Mouse (Mus musculus): Measurements from ENCODE around the gene Yipf1. TPM values are rescaled to one million over a fixed set of nuclear protein-coding genes. Genes with fewer than 3 reads are reported as not detected.
A peak's percentile ranks its signal among the peaks of the same experiment; 100 is the strongest.
"Not testable (repeated sequence)": the region's sequence is repeated elsewhere in the genome, so short reads cannot be mapped to it uniquely, and the experiment has no call there.

The Yipf1 gene
- total RNA-seq, 2 experiments from 2014 or later, result 26.1 to 28.5 TPM

DNA sequence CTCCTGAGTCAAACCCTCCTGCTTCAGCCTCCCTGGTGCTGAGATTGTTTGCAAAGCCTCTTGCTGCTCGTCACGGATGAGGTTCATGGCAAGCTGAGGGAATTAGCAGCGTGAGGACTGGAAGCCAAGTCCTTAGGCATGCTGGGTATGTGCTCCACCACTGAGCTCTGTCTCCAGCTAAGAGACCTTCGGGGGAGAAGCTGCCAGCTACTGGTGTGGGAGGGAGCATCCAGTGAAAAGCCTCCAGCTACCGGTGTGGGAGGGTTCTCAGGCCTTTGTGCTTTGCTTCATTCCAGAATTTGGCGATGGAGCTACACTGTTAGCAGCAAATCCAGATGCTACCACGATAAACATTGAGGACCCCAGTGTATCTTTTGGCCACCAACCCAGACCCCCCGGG, 4.5 kb downstream of the Yipf1 start:
- intact Hi-C loops (cut with DNase I), result no loop called here
- no peak for DNase-seq

DNA sequence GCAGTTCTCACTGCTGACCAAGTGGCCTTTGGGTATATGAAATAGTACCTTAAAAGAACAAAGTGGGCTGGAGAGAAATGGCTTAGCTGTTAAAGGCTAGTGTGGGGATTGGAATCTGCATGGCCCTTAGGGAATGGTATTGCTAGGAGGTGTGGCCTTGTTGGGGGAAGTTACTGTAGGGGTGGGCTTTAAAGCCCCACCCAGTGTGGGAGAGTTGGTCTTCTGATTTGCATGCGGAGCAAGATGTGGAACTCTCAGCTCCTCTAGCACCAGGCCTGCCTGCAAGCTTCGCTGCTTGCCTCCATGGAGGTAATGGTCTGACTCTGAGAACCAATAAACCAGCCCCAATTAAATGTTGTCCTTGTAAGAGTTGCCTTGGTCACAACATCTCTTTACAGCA, 6.9 kb downstream of the Yipf1 start:
- DNase-seq, result no peak
- intact Hi-C loops (cut with DNase I), result no loop called here

DNA sequence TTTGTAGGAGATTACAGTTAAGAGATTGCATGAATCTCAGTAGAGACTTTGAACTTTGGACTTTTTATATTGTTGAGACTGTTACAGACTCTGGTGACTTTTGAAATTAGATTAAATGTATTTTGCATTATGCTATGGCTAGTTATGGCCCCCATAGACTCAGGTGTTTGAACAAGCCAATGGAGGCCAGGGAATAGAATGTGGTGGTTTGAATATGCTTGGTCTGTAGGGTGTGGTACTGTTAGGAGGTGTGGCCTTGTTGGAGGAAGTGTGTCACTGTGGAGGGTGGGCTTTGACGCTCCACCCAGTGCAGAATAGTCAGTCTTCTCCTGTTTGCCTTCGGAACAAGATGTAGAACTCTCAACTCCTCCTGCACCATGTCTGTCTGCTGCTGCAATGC, 8.9 kb downstream of the Yipf1 start:
- no peak for DNase-seq
- intact Hi-C loops (cut with DNase I), result no loop called here

DNA sequence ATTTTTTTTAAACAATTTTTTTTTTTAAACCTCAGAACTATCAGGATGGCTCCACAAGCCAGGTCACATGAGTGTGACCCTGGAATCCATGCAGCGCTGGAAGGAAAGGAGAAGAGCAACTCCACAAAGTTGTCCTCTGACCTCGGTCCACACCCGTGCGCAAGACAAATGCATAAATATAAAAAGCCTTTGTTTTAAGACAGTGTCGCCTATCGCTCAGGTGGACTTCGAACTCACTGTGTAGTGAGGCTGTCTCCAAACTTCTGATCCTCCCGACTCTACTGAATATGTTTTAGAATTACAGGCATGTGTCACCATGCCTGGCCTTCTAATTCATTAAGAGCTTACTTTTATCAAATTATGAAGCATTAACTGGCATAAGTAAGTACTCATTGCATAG, 14.4 kb downstream of the Yipf1 start:
- no peak for DNase-seq
- intact Hi-C loops (cut with DNase I), result no loop called here

DNA sequence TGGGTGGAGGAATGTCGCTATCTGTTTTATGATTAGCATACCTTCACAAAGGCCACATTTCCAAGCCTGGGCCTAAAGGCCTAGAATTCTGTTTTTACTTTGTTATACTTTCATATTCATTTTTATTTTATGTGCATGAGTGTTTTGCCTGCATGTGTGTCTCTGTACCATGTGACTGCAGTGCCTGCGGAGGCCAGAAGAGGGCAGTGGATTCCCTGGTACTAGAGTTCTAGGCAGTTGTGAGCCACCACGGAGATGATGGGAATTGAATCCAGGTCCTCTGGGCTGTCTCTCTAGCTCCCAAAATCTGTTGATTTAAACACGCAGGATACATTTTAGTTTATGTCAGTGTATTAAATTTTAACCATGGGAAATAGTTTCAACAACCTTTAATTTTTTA, 19.4 kb downstream of the Yipf1 start:
- no peak for DNase-seq
- intact Hi-C loops (cut with DNase I), result no loop called here

DNA sequence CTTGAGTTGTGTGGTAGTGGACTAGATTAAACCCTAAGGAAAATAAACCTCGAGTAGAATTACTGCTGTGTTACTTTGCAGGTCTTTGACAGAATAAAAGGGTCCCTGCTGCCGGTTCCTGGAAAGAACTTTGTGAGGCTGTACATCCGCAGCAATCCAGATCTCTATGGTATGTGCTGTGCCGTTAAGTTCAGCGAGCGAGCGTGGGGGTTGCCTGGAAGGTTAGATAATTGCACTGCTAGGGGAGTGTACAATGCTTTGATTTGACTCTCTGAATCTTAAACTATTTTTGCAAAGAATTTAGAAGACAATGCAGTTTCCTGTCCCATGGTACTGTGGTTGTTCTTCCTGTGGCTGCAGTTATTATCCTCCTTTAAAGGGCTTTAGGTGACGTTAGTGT, 22.2 kb downstream of the Yipf1 start:
- DNase-seq, result no peak
- intact Hi-C loops (cut with DNase I), result no loop called here

DNA sequence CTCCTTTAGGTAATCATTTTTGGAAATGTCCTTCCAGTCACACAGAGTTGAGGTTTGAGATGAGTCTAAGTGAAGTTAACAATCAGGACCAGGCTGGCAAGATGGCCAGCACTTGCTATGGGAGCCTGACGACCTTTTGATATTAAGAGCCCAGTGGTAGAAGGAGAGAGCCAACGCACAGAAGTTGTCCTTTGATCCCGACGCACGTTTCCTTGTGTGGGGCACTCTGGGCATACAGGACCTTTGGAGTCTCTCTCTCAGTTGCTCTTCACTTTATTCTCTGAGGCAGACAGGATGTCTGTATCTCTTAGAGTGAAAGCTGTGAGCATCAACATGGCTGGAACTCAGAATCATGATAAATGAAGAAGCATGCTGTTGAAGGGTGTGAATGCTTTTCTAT, 23.3 kb downstream of the Yipf1 start:
- intact Hi-C loops (cut with DNase I), result no loop called here
- DNase-seq, result no peak

DNA sequence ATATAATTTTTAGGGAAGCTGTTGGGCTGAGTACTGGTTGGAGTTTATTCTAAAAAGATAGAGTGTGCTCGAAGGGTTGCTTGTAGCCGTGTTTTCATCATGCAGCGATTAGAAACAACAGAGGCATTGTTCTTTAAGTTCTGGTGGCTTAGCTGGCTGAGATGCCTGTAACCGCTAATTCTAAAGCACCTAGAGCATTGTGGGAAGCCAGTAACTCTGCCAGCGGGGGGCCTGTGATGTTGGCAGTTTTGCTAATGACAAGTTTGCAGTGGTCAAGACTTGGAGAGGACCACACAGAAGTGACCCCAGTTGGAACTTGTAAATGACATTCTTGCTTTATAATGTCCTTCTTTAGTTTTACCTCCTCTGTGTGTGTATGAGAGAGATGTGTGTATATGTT, 27.2 kb downstream of the Yipf1 start:
- intact Hi-C loops (cut with DNase I), result no loop called here
- no peak for DNase-seq

DNA sequence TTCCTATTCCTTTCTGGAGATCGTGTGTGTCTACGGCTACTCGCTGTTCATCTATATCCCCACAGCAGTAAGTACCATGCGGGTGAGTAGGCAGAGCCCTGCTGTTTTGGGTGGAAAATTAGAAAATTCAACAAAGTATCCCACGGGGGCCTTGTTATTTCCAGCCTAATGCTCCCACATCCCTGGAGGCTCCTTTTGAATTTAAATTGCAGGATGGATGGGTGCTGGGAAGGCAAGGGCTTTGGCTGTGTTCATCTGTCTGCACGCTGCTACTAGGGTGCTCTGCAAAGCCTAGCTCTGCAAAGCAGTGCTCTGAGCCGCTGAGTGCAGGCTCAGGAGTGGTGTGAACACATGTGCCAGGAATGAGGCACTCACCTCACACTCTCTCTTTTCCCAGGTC, 30.4 kb downstream of the Yipf1 start:
- no peak for DNase-seq
- intact Hi-C loops (cut with DNase I), result loop anchor here (5.0 kb wide), 1 partner anchor 162 kb away; no protein-coding TSS in a partner anchor

DNA sequence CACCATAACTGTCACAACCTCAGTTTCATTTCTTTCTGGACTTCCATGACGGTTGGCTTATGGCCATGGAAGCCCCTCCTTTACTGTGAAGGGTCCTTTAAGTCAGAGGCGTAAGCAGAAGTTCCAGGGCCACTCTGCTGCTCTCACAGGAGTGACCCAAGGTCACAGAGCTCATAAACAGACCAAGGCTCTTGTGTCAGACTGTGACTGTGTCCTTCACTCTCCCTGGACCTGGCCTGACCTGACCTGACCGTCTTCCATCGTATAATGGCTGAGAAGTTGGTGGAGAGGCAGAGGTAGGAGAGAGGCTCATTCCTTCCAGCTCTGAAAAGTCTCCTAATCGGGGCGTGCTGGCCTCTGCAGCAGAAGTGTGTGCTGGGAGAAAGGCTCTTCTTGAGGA, 33.1 kb downstream of the Yipf1 start:
- no peak for DNase-seq
- intact Hi-C loops (cut with DNase I), result loop anchor here (5.0 kb wide), 1 partner anchor 165 kb away; no protein-coding TSS in a partner anchor

DNA sequence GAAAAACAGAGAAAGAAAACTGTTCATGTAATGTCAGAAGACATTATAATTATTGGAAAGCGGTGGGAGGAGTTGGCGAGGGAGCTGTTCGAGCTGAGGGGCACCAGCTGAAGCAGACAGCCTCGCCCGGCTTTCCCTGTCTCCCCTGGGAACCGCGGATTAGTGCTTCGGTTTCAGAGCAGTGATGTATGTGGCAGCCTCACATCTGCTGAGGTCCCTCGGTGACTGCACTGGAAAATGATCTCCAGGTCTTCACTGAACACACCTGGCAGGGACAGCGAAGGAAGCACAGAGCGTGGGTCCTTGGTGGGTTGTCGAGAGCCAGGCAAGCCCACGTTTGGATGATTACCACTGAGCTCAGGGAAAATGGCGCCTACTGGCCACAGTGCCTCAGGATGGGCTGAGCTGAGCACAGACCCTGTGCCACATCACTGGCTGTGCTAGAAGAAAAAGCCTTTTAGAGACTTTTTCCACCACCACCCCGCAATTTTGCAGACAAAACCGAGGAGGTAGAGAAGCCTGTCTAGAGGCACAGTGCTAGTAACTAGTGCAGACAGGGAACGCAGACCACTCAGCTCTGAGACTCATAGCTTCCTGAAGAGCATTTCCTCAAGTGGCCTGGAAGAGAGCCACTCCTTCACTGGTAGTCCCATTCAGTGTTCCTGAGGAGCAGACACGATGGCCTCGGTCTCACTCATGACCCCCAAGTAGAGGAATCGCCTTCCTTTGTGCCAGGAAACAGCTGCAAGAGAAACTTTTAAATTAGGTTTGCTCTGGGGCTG, 34.6 kb downstream of the Yipf1 start:
- intact Hi-C loops (cut with DNase I), result loop anchor here (1.0 to 5.0 kb wide), 2 partner anchors 98 to 166 kb away; no protein-coding TSS in a partner anchor
- DNase-seq, result peak in 1 of 2 experiments; percentile 9

DNA sequence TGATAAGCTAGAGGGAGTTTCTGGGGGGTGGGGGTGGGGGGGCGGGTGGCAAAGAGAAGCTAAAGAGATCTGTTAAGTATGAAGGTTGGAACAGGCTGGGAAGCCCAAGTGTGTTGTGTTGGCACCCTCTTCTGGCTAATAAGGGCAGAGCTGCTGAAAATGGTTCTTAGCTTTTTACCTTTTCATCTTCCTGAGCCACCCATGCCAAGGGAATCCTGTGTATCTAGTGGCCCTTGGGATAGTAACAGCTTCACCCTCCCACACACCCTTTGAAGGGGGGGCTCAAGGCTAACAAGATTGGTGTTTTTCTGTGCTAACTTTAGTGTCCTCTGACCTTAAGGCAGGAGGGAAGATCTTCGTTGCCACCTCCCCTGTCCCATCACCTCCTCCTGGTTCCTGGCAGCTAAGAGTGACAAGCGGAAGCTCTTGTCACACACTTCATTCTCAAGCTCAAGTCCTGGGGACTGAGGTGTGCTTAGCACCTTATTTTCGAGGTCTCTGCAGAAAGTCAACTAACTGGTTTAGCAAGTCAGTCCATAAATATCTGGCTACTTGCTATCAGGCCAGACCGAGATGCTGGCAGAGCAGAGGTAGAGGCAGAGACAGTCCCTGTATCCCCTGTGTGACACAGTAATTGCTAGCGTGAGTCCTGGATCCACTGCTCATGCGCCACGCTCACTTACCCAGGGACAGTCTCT, 35.3 kb downstream of the Yipf1 start:
- DNase-seq, result peak; percentile 33 to 53
- intact Hi-C loops (cut with DNase I), result loop anchor here (1.0 to 5.0 kb wide), 2 partner anchors 99 to 167 kb away; no protein-coding TSS in a partner anchor

DNA sequence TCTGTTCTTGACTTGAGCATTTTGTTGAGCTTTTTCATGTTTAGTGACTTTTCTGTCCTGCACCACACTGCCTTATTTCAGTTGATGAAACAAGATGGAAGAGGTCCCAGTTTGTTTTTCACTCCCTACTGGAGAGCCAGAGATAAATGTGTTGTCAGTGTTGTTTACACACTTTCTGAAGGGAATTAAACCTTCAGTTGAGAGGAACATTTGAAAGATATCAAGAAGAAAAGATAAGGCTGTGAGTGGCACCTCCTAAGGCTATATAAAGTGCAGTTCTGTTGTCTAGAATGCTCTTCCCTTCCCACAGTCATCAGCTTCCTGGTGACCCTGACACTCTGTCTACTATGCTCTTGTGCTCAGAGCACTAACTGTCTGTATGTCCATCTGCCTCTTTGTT, 37.2 kb downstream of the Yipf1 start:
- intact Hi-C loops (cut with DNase I), result no loop called here
- DNase-seq, result no peak

DNA sequence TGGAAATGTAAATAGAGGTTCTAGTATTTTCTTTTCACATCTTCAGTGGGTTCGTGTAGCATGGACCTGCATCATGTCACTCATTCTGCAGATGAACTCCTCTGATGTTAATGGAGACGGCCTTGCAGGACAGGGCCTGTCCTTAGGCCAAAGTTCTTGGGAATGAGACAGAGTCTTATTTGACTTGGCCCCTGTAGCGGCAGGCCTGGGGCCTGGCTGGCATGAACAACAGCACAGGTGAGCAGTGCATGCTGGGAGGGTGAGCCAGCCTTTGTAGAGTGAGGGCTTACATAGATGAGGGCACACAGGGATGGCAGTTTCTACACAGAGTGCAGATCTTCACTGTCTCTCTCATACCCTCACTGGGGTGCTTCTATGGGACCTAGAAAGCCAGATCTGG, 39.4 kb downstream of the Yipf1 start:
- intact Hi-C loops (cut with DNase I), result no loop called here
- DNase-seq, result no peak

DNA sequence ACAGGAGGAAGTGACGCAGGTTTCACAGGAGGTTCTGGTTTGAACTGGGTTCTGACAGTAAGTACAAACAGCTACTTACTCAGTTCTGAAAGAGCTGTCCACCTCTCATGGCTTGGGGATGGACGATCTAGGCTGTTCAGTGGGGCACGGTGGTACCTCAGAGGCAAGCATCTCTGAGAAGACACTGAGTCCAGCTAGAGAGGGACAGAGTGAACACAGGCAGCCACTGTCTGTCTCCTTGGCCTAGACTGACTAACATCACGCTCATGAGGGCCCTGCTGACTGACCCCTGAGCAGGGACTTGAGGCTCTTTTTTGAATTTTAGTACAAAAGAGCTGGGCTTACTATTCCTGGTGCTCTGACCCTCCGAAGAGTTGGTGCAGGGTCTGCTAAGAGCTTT, 40.0 kb downstream of the Yipf1 start:
- DNase-seq, result no peak
- intact Hi-C loops (cut with DNase I), result no loop called here

DNA sequence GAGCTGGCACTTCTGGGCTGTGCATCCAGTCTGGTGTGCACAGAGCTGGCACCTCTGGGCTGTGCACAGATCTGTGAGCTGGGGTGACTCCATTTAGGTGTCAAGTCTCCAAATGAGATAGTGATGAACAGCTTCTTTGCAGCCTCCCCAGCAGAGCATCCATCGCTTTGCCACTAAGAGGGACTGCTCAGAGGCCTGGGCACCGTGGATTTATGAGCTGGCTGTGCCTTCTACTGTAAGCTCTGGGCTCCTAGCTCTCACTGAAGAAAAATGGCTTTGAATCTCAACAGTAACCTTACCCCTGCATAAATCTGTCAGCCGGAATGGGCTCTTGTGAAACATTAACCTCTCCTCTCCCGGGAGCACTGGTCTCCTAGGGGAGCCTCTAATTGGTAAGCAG, 40.4 kb downstream of the Yipf1 start:
- intact Hi-C loops (cut with DNase I), result no loop called here
- no peak for DNase-seq

DNA sequence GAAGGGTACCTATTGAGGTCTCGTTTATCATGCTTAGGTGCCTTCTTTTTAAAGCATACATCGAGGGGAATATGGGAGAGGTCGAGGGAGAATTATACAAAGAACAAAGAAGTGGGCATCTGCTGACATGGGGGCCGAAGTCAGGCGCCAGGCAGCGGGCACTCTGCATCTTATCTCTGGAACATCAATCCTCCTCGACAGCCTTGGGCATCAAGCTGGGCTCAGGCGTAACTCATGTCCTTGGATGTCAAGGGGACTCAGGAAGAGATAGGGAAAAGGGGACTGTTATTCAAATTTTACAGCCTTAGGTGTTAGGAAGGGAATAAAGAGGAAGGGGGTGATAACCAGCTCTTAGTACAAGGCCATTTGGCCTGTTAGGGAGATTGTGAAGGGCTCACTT, 43.0 kb downstream of the Yipf1 start:
- intact Hi-C loops (cut with DNase I); DNase-seq: not testable (repeated sequence)

DNA sequence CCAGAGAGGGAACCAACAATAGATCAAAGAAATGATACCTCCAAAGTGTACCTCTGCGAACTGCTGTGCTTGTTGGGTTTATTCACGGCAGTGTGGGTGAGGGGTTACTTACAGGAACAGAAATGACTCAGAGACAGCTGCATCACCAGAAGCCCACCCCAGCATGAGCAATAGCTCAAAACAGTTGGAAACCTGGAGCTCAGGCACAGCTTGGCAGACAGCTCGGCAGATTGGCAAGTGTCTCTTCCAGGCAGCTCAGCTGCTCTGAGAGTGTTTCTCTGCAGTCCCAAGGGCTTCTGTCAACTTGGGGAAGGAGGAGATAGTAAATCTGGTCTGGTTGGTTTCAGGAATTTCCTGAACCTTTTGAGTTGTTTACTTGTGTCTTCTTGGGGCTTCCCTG, 44.3 kb downstream of the Yipf1 start:
- intact Hi-C loops (cut with DNase I), result no loop called here
- DNase-seq, result no peak

DNA sequence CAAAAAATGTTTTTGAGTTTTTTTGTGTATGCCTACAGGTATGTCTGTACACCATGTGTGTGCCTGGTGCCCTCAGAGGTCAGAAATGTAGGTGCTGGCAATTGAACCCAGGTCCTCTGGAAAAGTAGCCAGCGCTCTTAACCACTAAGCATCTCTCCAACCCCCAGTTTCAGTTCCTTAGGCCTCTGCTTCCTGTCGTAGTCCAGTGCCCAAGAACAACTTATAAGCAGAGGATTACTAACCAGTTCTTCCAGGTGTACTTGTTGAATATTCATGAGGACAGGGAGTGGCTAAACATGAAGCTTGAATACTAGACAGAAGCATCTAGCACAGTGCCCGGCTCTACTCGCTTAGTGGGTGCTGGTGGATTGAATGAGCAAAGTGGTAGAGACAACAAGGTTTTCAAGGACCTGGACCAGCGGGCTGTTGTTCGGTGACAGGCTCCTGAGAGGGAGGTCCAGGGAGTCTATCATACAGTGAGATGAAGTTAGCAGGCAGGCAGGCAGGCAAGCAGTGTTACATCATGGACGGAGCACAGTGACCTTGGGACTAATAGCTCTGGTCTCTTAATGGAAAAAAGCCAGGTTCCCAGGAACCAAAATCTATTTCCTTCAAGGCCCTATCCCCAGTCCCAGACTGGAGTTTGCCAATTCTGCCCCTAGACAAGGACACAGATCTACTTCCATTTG, 46.4 kb downstream of the Yipf1 start:
- DNase-seq, result no peak
- intact Hi-C loops (cut with DNase I), result no loop called here

DNA sequence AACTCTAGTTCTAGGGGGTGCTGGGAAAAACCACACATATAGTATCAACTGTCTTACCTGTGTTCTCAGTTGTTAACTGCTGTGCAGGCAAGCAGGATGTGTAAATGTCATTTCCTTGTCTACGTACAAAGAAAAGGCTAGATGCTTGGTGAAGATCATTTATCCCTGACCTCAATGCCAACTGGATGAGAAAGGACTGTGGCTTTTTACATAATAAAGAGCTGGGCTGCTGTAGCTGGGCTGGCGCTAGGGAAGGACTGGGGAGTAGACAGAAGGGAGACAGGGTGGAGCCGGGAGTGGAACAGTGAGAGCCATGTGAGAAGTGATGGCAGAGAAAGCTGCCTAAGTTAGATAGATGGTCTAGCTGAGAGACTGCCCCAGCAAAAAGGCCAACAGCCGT, 48.6 kb downstream of the Yipf1 start:
- intact Hi-C loops (cut with DNase I), result no loop called here
- DNase-seq, result no peak

DNA sequence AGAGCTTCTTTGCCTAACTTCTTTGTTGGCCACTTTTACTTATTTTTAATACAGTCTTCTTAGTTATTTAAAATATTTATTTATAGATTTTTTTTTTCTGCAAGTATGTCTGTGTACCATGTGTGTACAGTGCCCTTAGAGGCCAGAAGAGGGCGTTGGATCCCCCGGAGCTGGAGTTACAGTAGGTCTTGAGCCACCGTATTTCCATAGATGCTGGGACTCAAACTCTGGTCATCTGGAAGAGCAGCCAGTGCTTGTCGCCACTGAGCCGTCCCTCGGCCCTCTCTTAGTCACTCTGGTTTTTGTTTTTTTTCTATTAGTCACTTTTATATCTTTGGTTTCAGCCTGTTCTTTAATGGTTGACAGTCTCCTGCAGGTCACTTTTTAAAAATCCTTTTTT, 49.4 kb downstream of the Yipf1 start:
- intact Hi-C loops (cut with DNase I), result no loop called here
- no peak for DNase-seq

DNA sequence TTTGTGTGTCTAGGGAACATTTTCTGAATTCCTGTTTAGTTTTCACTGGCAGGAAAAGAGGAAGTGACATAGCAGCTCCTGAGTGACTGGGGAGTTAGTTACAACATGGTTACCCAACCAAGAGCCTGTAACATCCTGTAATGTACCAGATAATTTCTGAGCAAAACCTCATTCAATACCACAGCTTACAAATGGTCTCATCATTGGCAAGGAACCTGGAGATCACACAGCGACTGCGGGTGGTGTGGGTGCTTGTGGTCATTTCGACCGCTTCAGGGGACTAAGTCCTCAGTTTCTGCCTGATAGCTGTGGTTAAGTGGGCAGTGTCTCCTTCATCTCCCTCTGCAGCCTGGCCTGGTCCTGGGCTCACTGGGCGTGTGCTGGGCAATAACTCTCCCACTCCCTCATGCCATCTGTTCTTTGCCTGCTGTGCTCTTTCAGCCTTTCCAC, 50.1 kb downstream of the Yipf1 start:
- DNase-seq, result no peak
- intact Hi-C loops (cut with DNase I), result no loop called here
